Mouse (Mus musculus): ENCODE measurements around the gene Taf1d.
"Not testable (repeated sequence)": the region's sequence is repeated elsewhere in the genome, so short reads cannot be mapped to it uniquely, and the experiment has no call there.

Taf1d gene

GRCm38 (mm10) chr9:15305503-15306397, at the start of gene Taf1d:
Taf1d (plus strand) TSS chr9:15306214.
- DNase-seq (ENCODE audit: low spot score), result peak; percentile 97

DNA sequence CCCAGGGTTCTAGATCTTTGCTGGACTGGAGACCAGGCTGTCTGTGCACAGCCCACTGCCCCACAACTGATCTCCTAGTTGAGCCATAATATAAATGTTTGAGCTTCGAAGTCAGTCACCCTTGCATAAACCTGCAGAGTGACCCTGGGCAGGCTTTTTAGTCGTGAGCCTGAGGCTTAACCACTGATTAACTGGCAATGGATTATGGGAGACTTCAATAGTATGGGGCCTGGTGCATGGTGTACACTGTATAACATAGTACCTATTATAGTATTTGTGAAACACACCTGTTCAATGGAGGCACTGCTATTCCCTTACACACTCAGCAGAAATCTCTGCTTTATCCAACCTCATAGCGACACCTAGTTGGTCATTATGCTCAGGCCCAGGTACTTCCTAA, 49.8 kb upstream of the Taf1d start:
- DNase-seq (ENCODE audit: low spot score), result no peak

- DNase-seq (ENCODE audit: low spot score), result no peak
Observed at GRCm38 (mm10) chr9:15261980-15262379, 44.0 kb upstream of the Taf1d start.

GRCm38 (mm10) chr9:15263487-15263886, 42.5 kb upstream of the Taf1d start:
- no peak for DNase-seq (ENCODE audit: low spot score)

DNA sequence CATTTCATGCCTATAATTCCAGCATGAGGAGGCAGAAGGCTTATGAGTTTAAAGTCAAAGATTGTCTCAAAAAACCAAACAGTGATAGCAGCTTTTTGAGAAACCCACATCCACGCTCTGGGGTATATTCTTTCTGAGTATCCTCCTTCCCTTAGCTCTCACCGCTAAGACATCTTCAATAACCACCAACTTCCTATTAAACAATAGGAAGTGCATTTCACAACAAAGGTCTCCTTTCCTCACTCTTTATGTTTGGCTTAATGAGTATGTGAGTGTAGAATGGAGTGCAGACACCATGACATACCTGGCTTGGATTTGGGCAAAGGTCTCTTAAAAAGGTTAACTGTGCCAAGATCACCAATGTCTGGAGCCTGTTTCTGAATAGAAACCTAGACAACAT, 32.0 kb upstream of the Taf1d start:
- DNase-seq (ENCODE audit: low spot score), result no peak

- DNase-seq (ENCODE audit: low spot score), result no peak
Observed at GRCm38 (mm10) chr9:15276855-15277254, 29.2 kb upstream of the Taf1d start.

GRCm38 (mm10) chr9:15278343-15278742, 27.7 kb upstream of the Taf1d start:
- no peak for DNase-seq (ENCODE audit: low spot score)

- no peak for DNase-seq (ENCODE audit: low spot score)
Observed at GRCm38 (mm10) chr9:15279139-15279648, 26.8 kb upstream of the Taf1d start.

DNA sequence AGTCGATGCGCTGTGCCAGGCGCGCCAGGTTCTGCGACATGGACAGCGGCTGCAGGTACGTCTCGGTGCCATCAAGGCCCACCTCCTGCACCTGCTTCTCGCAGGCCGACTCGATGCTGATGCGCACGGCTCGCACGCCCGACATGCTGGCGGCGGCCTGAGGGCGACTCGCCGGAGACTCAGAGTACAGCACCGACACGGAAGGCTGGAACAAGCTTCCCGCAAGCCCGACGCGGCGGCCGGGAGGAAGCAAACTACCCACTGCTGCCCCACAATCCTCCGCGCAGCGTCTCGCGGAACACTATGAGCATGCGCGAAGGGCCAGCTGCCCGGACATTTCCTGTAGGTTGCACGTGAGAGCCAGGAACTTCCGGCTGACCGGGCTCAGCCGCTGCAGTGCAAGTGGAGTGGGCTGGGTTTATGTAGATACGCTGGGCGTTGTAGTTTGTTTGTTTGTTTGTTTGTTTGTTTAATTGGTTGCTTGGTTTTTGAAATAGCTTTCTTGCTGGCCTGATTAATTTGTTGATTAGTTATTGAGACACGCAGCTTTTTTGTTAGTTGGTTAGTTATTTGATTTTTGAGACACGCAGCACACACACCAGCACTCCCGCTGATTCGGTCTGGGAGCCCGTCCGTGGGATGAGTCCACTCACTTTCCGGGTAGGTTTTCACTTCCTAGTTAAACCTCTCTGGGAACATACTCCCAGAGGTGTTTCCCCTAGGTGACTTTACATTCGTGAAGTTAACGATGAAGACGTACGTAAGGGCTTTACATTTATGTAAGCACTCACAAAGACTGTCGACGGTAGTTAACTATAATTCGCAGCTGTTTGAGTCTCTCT, 26.1 kb upstream of the Taf1d start, which contains the start of gene Med17:
Med17 (minus strand) TSS at position 283 of the 842 bp plus-strand sequence.
- peak; percentile 98 for DNase-seq (ENCODE audit: low spot score)

- peak; percentile 3 for DNase-seq (ENCODE audit: low spot score)
Observed at GRCm38 (mm10) chr9:15280491-15280879, 25.5 kb upstream of the Taf1d start.

DNA sequence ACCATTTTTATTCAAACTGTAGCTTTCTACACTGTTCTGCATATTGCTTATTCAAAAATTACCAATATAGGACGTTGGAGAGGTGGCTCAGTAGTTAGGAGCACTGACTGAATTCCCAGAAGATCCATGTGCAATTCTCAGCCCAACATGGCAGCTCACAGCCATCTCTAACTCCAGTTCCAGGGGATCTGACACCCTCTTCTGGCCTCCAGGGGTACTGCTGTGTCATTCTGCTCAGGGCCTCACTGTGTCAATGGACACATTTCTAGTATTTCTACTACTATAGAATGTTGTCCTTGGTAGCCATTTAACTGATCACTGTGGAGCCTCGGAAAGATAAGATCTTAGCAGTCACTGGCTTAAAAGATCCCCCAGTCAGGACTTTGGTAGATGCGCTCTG, 20.6 kb upstream of the Taf1d start:
- no peak for DNase-seq (ENCODE audit: low spot score)

- DNase-seq (ENCODE audit: low spot score), result no peak
Observed at GRCm38 (mm10) chr9:15287846-15288245, 18.2 kb upstream of the Taf1d start.

GRCm38 (mm10) chr9:15288402-15288801, 17.6 kb upstream of the Taf1d start:
- DNase-seq (ENCODE audit: low spot score), result no peak

GRCm38 (mm10) chr9:15289251-15289650, 16.8 kb upstream of the Taf1d start:
- DNase-seq (ENCODE audit: low spot score), result no peak

DNA sequence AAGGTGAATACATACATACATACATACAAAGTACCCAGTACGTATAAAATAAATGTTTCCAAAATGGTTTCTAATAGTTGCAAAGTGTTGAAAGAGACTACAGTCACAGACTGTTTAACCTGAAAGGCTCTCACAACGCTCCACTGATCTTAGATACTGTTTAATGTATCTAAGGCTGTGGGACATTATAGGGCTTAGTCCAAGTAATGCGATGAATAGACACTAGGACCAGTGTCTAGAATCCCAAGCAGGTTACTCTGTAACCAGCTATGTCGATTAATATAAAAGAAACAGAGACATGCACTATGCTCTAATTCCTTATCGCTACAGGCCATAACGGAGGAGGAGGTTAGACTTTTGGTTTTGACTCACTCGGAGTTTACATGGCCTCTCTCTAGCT, 8.9 kb upstream of the Taf1d start:
- no peak for DNase-seq (ENCODE audit: low spot score)

DNA sequence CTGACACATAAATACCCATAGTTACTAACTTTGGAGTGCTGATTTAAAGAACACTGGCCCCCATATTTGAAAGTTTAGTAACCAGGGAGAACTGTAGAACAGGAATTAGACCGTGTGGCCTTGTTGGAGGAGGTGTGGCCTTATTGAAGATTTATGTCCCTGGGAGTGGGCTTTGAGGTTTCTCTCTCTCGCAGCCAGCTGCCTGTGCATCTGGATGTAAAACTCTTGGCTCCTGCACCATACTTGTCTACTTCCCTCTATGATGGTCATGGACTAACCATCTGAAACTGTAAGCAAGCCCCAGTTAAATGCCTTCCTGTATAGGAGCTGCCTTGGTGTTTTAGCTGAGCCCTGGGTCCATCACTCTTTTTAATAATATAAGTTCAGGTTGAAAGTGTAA, 7.6 kb upstream of the Taf1d start:
- no peak for DNase-seq (ENCODE audit: low spot score)

DNA sequence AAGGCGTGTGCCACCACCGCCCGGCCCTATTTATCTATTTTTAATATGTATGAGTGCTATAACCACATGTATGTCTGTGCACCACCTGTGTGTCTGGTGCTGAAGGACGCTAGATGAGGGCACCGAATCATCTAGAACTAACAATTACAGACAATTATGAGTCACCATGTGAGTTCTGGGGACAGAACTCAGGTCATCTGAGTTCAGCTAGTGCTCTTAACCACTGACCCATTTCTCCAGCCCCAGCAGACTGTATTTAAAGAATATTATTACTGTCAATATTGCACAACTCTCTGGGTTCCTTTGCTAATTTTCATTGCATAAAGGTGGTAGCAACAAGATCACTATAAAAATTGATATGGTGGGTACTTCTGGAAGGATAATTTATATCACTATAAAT, 6.0 kb upstream of the Taf1d start:
- no peak for DNase-seq (ENCODE audit: low spot score)

DNA sequence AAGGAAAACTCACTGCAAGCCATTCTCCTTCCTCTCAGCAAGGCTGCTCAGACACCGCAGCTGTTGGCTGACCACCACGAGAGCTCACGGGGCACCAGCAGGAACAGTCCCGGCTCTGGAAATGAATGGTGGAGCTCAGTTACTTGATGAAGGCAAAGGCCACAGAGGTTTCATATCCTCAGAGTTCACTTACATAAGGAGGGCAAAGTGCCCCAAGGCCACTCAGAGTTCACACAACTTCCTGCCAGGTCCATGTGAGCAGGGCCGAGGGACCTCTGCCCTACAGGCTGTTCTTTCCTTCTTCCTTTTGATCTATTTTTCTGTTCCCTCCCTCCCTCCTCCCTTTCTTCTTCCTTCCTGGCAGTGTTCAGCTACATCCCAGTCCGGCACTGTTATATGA, 4.6 kb upstream of the Taf1d start:
- DNase-seq (ENCODE audit: low spot score), result no peak

DNA sequence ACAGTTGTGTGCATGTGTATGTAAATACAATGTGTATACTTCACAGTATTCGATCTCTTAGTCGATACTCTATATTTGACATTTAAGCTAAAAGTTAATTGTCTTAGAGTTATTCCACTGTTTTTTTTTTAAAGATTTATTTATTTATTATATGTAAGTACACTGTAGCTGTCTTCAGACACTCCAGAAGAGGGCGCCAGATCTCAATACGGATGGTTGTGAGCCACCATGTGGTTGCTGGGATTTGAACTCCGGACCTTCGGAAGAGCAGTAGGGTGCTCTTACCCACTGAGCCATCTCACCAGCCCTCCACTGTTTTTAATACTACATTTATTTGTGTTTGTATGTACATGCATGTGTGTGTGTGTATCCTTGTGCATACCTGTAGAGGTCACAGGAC, 4.0 kb upstream of the Taf1d start:
- not testable (repeated sequence) for DNase-seq (ENCODE audit: low spot score)

- DNase-seq (ENCODE audit: low spot score), result no peak
Observed at GRCm38 (mm10) chr9:15302881-15303280, 3.1 kb upstream of the Taf1d start.

- DNase-seq (ENCODE audit: low spot score), result peak; percentile 28
Observed at GRCm38 (mm10) chr9:15306398-15307119, 545 bp downstream of the Taf1d start, which contains the start of gene 4931406C07Rik. 4931406C07Rik (minus strand) TSS chr9:15306448.

DNA sequence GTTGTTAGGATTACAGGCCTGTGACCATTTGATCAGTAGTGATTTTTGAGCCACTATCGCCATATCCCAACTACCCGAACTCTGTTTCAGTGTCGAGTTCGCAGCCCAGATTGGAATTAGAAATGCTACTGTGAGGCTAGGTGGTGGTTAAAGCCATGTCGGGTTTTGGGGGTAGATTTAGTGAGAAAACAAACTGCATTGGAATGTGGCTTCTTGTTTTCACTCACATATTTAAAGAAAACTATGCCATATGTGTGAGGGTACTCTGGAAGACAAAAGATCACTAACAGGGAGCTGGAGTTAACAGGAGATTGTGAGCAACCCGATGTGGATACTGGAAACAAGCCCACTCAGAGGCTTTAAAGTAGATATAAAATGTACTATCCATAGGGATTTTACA, 1.2 kb downstream of the Taf1d start:
- DNase-seq (ENCODE audit: low spot score), result no peak
